Mouse (Mus musculus) ES-Bruce4 (cell line): ENCODE measurements around the gene Men1.

Experiments used
- CTCF ChIP-seq: IDR thresholded peaks from one replicate; pipeline ENCODE4 v1.8.1; 2011; ENCODE audit warnings: low read depth, low read length
- EP300 ChIP-seq: IDR thresholded peaks from 2 replicates; pipeline ENCODE4 v1.6.1; 2011; ENCODE audit warnings: low read depth, low read length; ENCODE audit not compliant: insufficient read depth
- POLR2A ChIP-seq: IDR thresholded peaks from one replicate; pipeline ENCODE4 v1.8.1; 2011; ENCODE audit warnings: low read length; ENCODE audit not compliant: insufficient read depth

DNA sequence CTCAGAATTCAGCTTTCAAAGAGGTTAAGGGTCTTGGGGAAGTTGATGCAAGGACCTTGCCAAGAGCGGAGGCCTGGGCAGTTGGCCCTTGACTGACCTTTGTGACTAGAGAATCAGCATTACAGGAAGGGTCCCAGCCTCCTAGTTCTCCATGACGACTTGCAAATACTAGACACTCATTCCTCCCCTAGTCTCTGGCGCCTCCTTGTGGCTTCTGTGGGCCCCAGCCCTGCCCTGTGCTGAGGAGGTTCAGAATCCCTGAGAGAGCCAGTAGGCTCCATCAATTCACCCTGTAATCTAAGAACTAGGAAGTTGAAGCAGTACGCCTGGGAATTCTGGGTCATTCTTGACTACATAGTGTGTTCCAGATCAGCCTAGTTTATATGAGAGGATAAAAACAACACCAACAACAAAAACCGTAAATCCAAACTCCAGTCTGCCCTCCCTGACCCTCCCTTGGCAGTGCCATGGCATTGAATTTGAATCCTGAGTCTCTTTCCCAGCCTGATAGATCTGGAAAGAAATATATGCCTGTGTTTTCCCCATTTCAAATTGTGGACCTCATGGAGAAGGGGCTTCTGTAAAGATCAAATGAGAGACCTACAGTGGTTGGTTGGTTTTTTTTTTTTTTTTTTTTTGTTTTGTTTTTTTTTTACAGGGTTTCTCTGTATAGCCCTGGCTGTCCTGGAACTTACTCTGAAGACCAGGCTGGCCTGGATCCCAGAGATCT, 29.8 kb upstream of the Men1 start:
- no peak for TF ChIP-seq POLR2A
- no peak for TF ChIP-seq EP300
- peak; percentile 96 for TF ChIP-seq CTCF
